18 mouse cellular contexts compared by ENCODE assay signal in the genomic region with DNA sequence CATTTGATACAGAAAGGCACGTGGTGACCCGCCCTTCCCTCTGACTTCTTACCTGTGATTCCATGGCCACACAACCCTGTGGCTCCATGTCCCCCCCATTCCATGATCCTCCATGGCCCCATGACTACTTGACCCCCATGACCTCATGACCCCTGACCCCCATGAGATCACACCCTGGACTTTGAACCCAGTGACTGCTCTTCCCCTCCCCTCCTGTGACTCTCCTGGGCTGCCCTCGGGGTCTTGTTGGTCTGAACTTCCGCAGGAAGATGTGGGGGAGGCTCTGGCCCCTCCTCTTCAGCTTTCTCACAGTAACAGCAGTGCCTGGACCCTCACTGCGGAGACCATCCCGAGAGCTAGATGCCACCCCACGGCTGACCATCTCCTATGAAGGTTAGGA. TPM values are rescaled to one million over a fixed set of nuclear protein-coding genes. Genes with fewer than 3 reads are reported as not detected.
DNase-seq lines count a peak whose midpoint lies in the region; ATAC-seq and TF ChIP-seq lines count a peak whose summit lies in the region.
"Had no signal": no experiment of that assay in that cellular context is flagged by ENCODE, and none has a peak within 500 bp of the region (broad histone marks: within the 10 kb centered on the region; RNA-seq: fewer than 3 reads in every experiment).

No protein-coding gene starts in this region.

- H3K9me3 ChIP-seq in intestine, embryonic 16.5 days (ENCODE audit: control insufficient read depth, low read length): no peaks in the 10 kb centered on the region
- H3K9me3 ChIP-seq in intestine, embryonic 15.5 days: no peaks in the 10 kb centered on the region
- H3K9me3 ChIP-seq in E14TG2a.4 (ENCODE audit: low read length): no peaks in the 10 kb centered on the region
- H3K9me3 ChIP-seq in limb, embryonic 12.5 days: no peaks in the 10 kb centered on the region
- H3K9me3 ChIP-seq: forebrain, embryonic 15.5 days; limb, embryonic 13.5 days had no signal

- peaks cover 15% of the 10 kb centered on the region for H3K4me1 ChIP-seq in intestine, embryonic 16.5 days (ENCODE audit: control insufficient read depth, insufficient read depth, low read length)
- peaks cover 19% of the 10 kb centered on the region for H3K4me1 ChIP-seq in intestine, embryonic 15.5 days (replicated peaks)
- H3K4me1 ChIP-seq in E14TG2a.4 (replicated peaks; ENCODE audit: low read depth, low read length): peaks cover 62% of the 10 kb centered on the region
- H3K4me1 ChIP-seq in limb, embryonic 12.5 days (replicated peaks): peaks cover 37% of the 10 kb centered on the region

- no peak overlapping the region for H3K27ac ChIP-seq in intestine, embryonic 16.5 days (ENCODE audit: low read length)
- H3K27ac ChIP-seq in intestine, embryonic 15.5 days: no peak overlapping the region
- no peak overlapping the region for H3K27ac ChIP-seq in limb, embryonic 12.5 days
- H3K27ac ChIP-seq: forebrain, embryonic 15.5 days; left cerebral cortex, adult 2 months; limb, embryonic 13.5 days had no signal

- H3K4me3 ChIP-seq in intestine, embryonic 16.5 days (ENCODE audit: low read length): no peak overlapping the region
- no peak overlapping the region for H3K4me3 ChIP-seq in intestine, embryonic 15.5 days (replicated peaks)
- peak overlapping the region; percentile 49 for H3K4me3 ChIP-seq in E14TG2a.4 (replicated peaks; ENCODE audit: low read length)
- no peak overlapping the region for H3K4me3 ChIP-seq in limb, embryonic 12.5 days (replicated peaks)
- H3K4me3 ChIP-seq: forebrain, embryonic 15.5 days; left cerebral cortex, adult 2 months; limb, embryonic 13.5 days had no signal

- 0 out of 2 replicates have a peak overlapping the region, but pooled peaks have one; percentile 97 for H3K4me2 ChIP-seq in intestine, embryonic 16.5 days (ENCODE audit: low read depth, low read length)
- no peak overlapping the region for H3K4me2 ChIP-seq in intestine, embryonic 15.5 days (replicated peaks)
- no peak overlapping the region for H3K4me2 ChIP-seq in limb, embryonic 12.5 days
- H3K4me2 ChIP-seq: forebrain, embryonic 15.5 days; limb, embryonic 13.5 days; lung, embryonic 14.5 days had no signal

- DNase-seq in cerebellum, adult 9-10 months: peak; percentile 23
- no peak for DNase-seq in cerebellum, postnatal 14 days
- no peak for DNase-seq in lung, postnatal 25 days (ENCODE audit: low spot score)
- DNase-seq: cerebellum, adult 11 months; gastrocnemius, postnatal 10 days; heart, postnatal 36 days; kidney, adult 9 months; lung, embryonic 14.5 days; midbrain, embryonic 14.5 days; right cerebral cortex, postnatal 4 days had no signal

- TF ChIP-seq CTCF in E14TG2a.4 (conservative IDR thresholded peaks at IDR 0.05; ENCODE audit: low read length): no peak

- H3K9ac ChIP-seq in intestine, embryonic 16.5 days (ENCODE audit: low read depth, low read length): no peak overlapping the region
- H3K9ac ChIP-seq in intestine, embryonic 15.5 days: no peak overlapping the region
- 0 out of 2 replicates have a peak overlapping the region, but pooled peaks have one; percentile 18 for H3K9ac ChIP-seq in limb, embryonic 12.5 days (replicated peaks)
- H3K9ac ChIP-seq: forebrain, embryonic 15.5 days; limb, embryonic 13.5 days; lung, embryonic 14.5 days had no signal

- ATAC-seq in intestine, embryonic 16.5 days: no peak
- no peak for ATAC-seq in intestine, embryonic 15.5 days
- ATAC-seq in limb, embryonic 12.5 days (ENCODE audit: insufficient number of reproducible peaks, insufficient read depth, low FRiP score, low TSS enrichment, low read depth): no peak
- ATAC-seq in inflammation-experienced regulatory T-cells, adult 6 months: no peak
- ATAC-seq: forebrain, embryonic 15.5 days had no signal

- H3K36me3 ChIP-seq in intestine, embryonic 16.5 days (ENCODE audit: control insufficient read depth, insufficient read depth, low read length): no peaks in the 10 kb centered on the region
- no peaks in the 10 kb centered on the region for H3K36me3 ChIP-seq in intestine, embryonic 15.5 days
- peaks cover 7% of the 10 kb centered on the region for H3K36me3 ChIP-seq in E14TG2a.4 (ENCODE audit: insufficient read depth, low read length)
- H3K36me3 ChIP-seq in limb, embryonic 12.5 days: peaks cover 32% of the 10 kb centered on the region; the same call in 1 of the 2 replicates

- 52% methylated on average over 7 of the region's 7 CpGs for WGBS in intestine, embryonic 16.5 days
- WGBS in intestine, embryonic 15.5 days: 53% methylated on average over 7 of the region's 7 CpGs
- 36% methylated on average over 7 of the region's 7 CpGs for WGBS in limb, embryonic 12.5 days

- H3K27me3 ChIP-seq in intestine, embryonic 16.5 days (replicated peaks; ENCODE audit: control insufficient read depth, insufficient read depth, low read length): no peaks in the 10 kb centered on the region
- H3K27me3 ChIP-seq in intestine, embryonic 15.5 days (replicated peaks): no peaks in the 10 kb centered on the region
- H3K27me3 ChIP-seq in E14TG2a.4 (ENCODE audit: insufficient read depth, low read length): peaks cover 32% of the 10 kb centered on the region
- H3K27me3 ChIP-seq in limb, embryonic 12.5 days: no peaks in the 10 kb centered on the region
- H3K27me3 ChIP-seq: forebrain, embryonic 15.5 days; limb, embryonic 13.5 days had no signal

RNA-seq across cellular contexts. Expression of a gene that starts 3.3 kb away (rescaled TPM):
- polyA plus RNA-seq in intestine, embryonic 16.5 days (2015; fragmentation: Nextera tagmentation; extraction: Ambion mirVana): 19.0 and 21.1 TPM in 2 replicates
- polyA plus RNA-seq in intestine, embryonic 15.5 days (2015; fragmentation: Nextera tagmentation; extraction: Ambion mirVana): 13.7 and 16.2 TPM in 2 replicates
- 6.5 and 6.9 TPM in 2 replicates for polyA plus RNA-seq in limb, embryonic 12.5 days (2016; fragmentation: Nextera tagmentation; extraction: Ambion mirVana)
- under 1 TPM in 1 of 3 experiments, not detected in 2; 0.08 TPM for polyA plus RNA-seq in inflammation-experienced regulatory T-cells, adult 6 months (2017; shearing (Covaris generic))

RNA-seq across cellular contexts. Expression of a gene that starts 13.2 kb away (rescaled TPM):
- 19.8 and 21.0 TPM in 2 replicates for polyA plus RNA-seq in intestine, embryonic 16.5 days (2015; fragmentation: Nextera tagmentation; extraction: Ambion mirVana)
- polyA plus RNA-seq in intestine, embryonic 15.5 days (2015; fragmentation: Nextera tagmentation; extraction: Ambion mirVana): 20.5 and 22.5 TPM in 2 replicates
- polyA plus RNA-seq in limb, embryonic 12.5 days (2016; fragmentation: Nextera tagmentation; extraction: Ambion mirVana): 27.8 and 27.9 TPM in 2 replicates
- polyA plus RNA-seq in inflammation-experienced regulatory T-cells, adult 6 months (2017; shearing (Covaris generic)): 10 to 100 TPM in 1 of 3 experiments, 1 to 10 TPM in 2; 4.7 to 10.7 (median 9.8) TPM

RNA-seq across cellular contexts. Expression of a gene that starts 14.0 kb away (rescaled TPM):
- 74.7 and 76.4 TPM in 2 replicates for polyA plus RNA-seq in intestine, embryonic 16.5 days (2015; fragmentation: Nextera tagmentation; extraction: Ambion mirVana)
- polyA plus RNA-seq in intestine, embryonic 15.5 days (2015; fragmentation: Nextera tagmentation; extraction: Ambion mirVana): 73.8 and 76.7 TPM in 2 replicates
- polyA plus RNA-seq in limb, embryonic 12.5 days (2016; fragmentation: Nextera tagmentation; extraction: Ambion mirVana): 77.5 and 78.5 TPM in 2 replicates
- polyA plus RNA-seq in inflammation-experienced regulatory T-cells, adult 6 months (2017; shearing (Covaris generic)): 10 to 100 TPM; 51.6 to 65.3 (median 55.9) TPM

RNA-seq across cellular contexts. Expression of a gene that starts 22.0 kb away (rescaled TPM):
- 33.6 and 34.7 TPM in 2 replicates for polyA plus RNA-seq in intestine, embryonic 16.5 days (2015; fragmentation: Nextera tagmentation; extraction: Ambion mirVana)
- polyA plus RNA-seq in intestine, embryonic 15.5 days (2015; fragmentation: Nextera tagmentation; extraction: Ambion mirVana): 56.9 and 63.2 TPM in 2 replicates
- polyA plus RNA-seq in limb, embryonic 12.5 days (2016; fragmentation: Nextera tagmentation; extraction: Ambion mirVana): 105 TPM in 2 replicates
- polyA plus RNA-seq in inflammation-experienced regulatory T-cells, adult 6 months (2017; shearing (Covaris generic)): 1 to 10 TPM in 1 of 3 experiments, under 1 TPM in 1, not detected in 1; 0.99 to 1.1 TPM

RNA-seq across cellular contexts. Expression of a gene that starts 53.3 kb away (rescaled TPM):
- polyA plus RNA-seq in intestine, embryonic 16.5 days (2015; fragmentation: Nextera tagmentation; extraction: Ambion mirVana): 0.43 and 0.49 TPM in 2 replicates
- 0.40 and 0.43 TPM in 2 replicates for polyA plus RNA-seq in intestine, embryonic 15.5 days (2015; fragmentation: Nextera tagmentation; extraction: Ambion mirVana)
- 0.20 and 0.56 TPM in 2 replicates for polyA plus RNA-seq in limb, embryonic 12.5 days (2016; fragmentation: Nextera tagmentation; extraction: Ambion mirVana)
- polyA plus RNA-seq in inflammation-experienced regulatory T-cells, adult 6 months (2017; shearing (Covaris generic)): not detected
